Mouse (Mus musculus): ENCODE results near the gene Galns. TPM values are rescaled to one million over a fixed set of nuclear protein-coding genes. Genes with fewer than 3 reads are reported as not detected.

Gene Galns
- polyA plus RNA-seq, 1 experiment from 2014 or later, result 5.4 TPM

- H3K9me3 ChIP-seq, result no peaks in the 10 kb centered on the region
- peaks cover 20% of the 10 kb centered on the region for H3K4me1 ChIP-seq (replicated peaks)
- H3K9ac ChIP-seq, result no peak overlapping the region
- no peak overlapping the region for H3K27ac ChIP-seq
- no peak for ATAC-seq (ENCODE audit: low FRiP score)
- H3K36me3 ChIP-seq, result peaks cover 60% of the 10 kb centered on the region
- no peak overlapping the region for H3K4me2 ChIP-seq
- no peaks in the 10 kb centered on the region for H3K27me3 ChIP-seq
- 19% methylated on average over 10 of the region's 10 CpGs for whole genome bisulfite sequencing
- no peak overlapping the region for H3K4me3 ChIP-seq
Measured at GRCm38 (mm10) chr8:122629388-122629787, 18.1 kb upstream of the Galns start.

DNA sequence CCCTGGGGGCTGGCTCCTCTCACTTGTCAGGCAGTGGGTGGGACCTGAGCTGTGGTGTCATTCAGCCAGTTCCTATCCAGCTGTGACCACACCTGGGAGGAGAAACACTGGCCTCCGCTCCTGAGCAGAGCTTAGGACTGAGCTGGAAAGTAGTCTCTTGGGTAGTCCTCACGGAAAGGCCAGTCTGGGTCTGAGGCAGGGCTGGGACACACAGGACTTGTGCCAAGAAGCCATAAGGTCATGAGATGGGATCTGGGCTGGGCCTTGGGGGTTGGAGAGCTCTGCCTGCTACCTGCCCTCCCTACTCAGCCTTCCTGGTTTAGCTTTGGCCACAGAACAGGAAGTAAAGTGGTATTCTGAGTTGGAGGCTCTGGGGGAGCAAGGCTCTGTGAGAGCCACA is 15.6 kb upstream of the Galns start:
- peaks cover 27% of the 10 kb centered on the region for H3K4me1 ChIP-seq (replicated peaks)
- H3K27me3 ChIP-seq, result no peaks in the 10 kb centered on the region
- peaks cover 35% of the 10 kb centered on the region for H3K36me3 ChIP-seq
- WGBS, result 81% methylated on average over 2 of the region's 2 CpGs
- no peak overlapping the region for H3K9ac ChIP-seq
- H3K4me2 ChIP-seq, result no peak overlapping the region
- H3K27ac ChIP-seq, result no peak overlapping the region
- H3K9me3 ChIP-seq, result no peaks in the 10 kb centered on the region
- ATAC-seq (ENCODE audit: low FRiP score), result no peak
- H3K4me3 ChIP-seq, result no peak overlapping the region

- H3K4me2 ChIP-seq, result no peak overlapping the region
- H3K4me1 ChIP-seq (replicated peaks), result peaks cover 26% of the 10 kb centered on the region
- H3K27ac ChIP-seq, result 0 out of 2 replicates have a peak overlapping the region, but pooled peaks have one; percentile 62
- no peak overlapping the region for H3K9ac ChIP-seq
- 87% methylated on average over 9 of the region's 9 CpGs for WGBS
- no peak overlapping the region for H3K4me3 ChIP-seq
- H3K27me3 ChIP-seq, result no peaks in the 10 kb centered on the region
- peaks cover 31% of the 10 kb centered on the region for H3K36me3 ChIP-seq
- no peaks in the 10 kb centered on the region for H3K9me3 ChIP-seq
- ATAC-seq (ENCODE audit: low FRiP score), result no peak
Measured at GRCm38 (mm10) chr8:122625811-122626210, 14.5 kb upstream of the Galns start.

- Histone ChIP-seq H3K27ac (no peak overlapping the region), H3K36me3 (peaks cover 21% of the 10 kb centered on the region), H3K4me3 (no peak overlapping the region), H3K9me3 (no peaks in the 10 kb centered on the region), H3K4me2 (no peak overlapping the region), H3K4me1 (replicated peaks) (peaks cover 24% of the 10 kb centered on the region), H3K9ac (no peak overlapping the region), H3K27me3 (no peaks in the 10 kb centered on the region)
- no peak for ATAC-seq (ENCODE audit: low FRiP score)
- WGBS, result 73% methylated on average over 5 of the region's 5 CpGs
Measured at GRCm38 (mm10) chr8:122624653-122625052, 13.4 kb upstream of the Galns start.

GRCm38 (mm10) chr8:122623844-122624642 is 12.8 kb upstream of the Galns start:
- H3K4me3 ChIP-seq, result no peak overlapping the region
- H3K9me3 ChIP-seq, result no peaks in the 10 kb centered on the region
- no peak overlapping the region; the same call in 1 of the 2 replicates for H3K9ac ChIP-seq
- peaks cover 26% of the 10 kb centered on the region for H3K4me1 ChIP-seq (replicated peaks)
- H3K36me3 ChIP-seq, result peaks cover 15% of the 10 kb centered on the region
- no peaks in the 10 kb centered on the region for H3K27me3 ChIP-seq
- no peak for ATAC-seq (ENCODE audit: low FRiP score)
- 90% methylated on average over 17 of the region's 17 CpGs for WGBS
- no peak overlapping the region for H3K4me2 ChIP-seq
- H3K27ac ChIP-seq, result 0 out of 2 replicates have a peak overlapping the region, but pooled peaks have one; percentile 4

DNA sequence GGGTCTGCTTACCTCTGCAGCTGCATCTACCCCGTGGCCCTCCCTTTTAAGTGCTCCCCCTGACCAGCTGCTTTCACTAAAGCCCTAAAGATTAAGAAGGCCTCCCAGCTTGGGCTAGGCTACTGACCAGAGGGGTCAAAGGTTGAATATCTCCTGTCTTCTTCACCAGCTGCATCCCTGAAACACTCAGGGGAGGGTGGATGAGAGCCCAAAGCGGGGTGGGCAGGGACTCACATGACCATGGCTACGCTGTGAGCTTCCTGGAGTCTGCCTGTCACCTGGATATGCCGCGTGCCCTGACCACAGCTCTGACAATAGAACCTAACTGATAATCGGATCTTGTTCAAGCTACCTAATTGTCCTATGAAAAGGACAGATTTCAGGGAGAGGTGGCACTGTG is 11.5 kb upstream of the Galns start, which contains the start of gene Pabpn1l:
TSS of gene Pabpn1l (minus strand) at position 13 of the 400 bp plus-strand sequence.
- 0 out of 2 replicates have a peak, but pooled peaks cover 2% of the 10 kb centered on the region for H3K36me3 ChIP-seq
- no peak within 1 kb of the TSS for H3K4me2 ChIP-seq
- no peaks in the 10 kb centered on the region for H3K9me3 ChIP-seq
- H3K4me1 ChIP-seq (replicated peaks), result peaks cover 35% of the 10 kb centered on the region
- WGBS, result 76% methylated on average over 6 of the region's 6 CpGs
- no peak within 1 kb of the TSS for H3K4me3 ChIP-seq
- ATAC-seq (ENCODE audit: low FRiP score), result no peak
- no peak within 1 kb of the TSS for H3K9ac ChIP-seq
- no peak within 1 kb of the TSS for H3K27ac ChIP-seq
- H3K27me3 ChIP-seq, result no peaks in the 10 kb centered on the region

DNA sequence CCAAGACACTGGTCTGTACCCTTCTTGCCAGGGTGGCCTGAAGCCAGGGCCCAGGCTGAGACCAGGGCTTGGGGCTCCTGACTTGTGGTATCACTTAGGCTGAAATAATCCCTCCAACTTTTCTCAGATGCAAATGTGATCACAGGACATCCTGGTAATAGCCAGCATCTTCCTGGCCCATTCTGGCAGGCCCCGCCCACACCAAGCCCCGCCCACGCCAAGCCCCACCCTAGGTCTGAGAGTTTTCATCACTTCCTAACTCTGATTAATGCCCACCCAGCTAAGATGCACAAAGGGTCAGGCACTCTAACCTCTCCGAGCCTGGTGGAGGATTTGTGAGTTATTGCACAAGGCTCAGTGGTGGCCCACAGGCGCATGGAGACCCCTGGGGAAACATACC is 9.2 kb upstream of the Galns start:
- Histone ChIP-seq H3K27ac (no peak overlapping the region), H3K9me3 (no peaks in the 10 kb centered on the region), H3K4me3 (no peak overlapping the region), H3K4me1 (replicated peaks) (peaks cover 26% of the 10 kb centered on the region), H3K27me3 (no peaks in the 10 kb centered on the region), H3K9ac (no peak overlapping the region), H3K36me3 (peaks cover 6% of the 10 kb centered on the region), H3K4me2 (no peak overlapping the region)
- ATAC-seq (ENCODE audit: low FRiP score), result no peak
- WGBS, result 54% methylated on average over 5 of the region's 5 CpGs

DNA sequence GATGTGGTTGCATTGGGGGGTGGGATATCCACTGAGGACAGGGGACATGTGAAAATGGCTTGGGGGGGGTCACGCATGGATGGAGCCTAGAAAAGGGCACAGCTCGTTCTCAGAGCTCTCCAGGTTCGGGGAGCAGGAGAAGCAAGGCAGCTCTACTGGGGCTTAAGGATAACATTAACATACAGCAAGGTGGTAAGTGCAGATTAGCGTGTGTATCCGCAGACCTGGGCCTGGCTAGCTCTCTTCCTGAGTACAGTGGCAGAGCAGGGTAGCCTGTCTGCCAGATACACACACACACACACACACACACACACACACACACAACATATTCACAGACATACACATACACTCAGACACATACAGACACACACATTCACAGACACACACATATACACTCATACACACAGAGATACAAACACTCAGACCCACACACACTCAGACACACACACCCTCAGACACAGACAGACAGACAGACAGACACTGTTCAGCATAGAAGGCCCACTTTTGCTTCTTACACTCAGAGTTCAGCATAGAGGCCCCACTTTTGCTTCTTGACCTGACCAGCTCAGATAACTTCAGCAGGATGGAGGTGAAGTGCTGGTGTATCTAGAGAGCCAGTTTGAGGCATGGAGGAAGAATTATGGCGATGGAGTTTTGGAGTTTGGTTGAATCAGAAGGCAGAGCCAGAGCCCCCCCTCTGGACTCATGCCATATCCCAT is 7.6 kb upstream of the Galns start:
- H3K9me3 ChIP-seq, result no peaks in the 10 kb centered on the region
- H3K4me2 ChIP-seq, result no peak overlapping the region
- H3K36me3 ChIP-seq, result peaks cover 17% of the 10 kb centered on the region
- no peak for ATAC-seq (ENCODE audit: low FRiP score)
- H3K4me3 ChIP-seq, result no peak overlapping the region
- no peak overlapping the region for H3K27ac ChIP-seq
- 72% methylated on average over 6 of the region's 6 CpGs for WGBS
- H3K27me3 ChIP-seq, result no peaks in the 10 kb centered on the region
- peaks cover 19% of the 10 kb centered on the region for H3K4me1 ChIP-seq (replicated peaks)
- peak overlapping the region; percentile 2 for H3K9ac ChIP-seq

- H3K4me2 ChIP-seq, result no peak overlapping the region
- peaks cover 22% of the 10 kb centered on the region for H3K36me3 ChIP-seq
- no peaks in the 10 kb centered on the region for H3K27me3 ChIP-seq
- no peaks in the 10 kb centered on the region for H3K9me3 ChIP-seq
- ATAC-seq (ENCODE audit: low FRiP score), result 0 out of 2 replicates have a peak, but pooled peaks have one; percentile 29
- H3K4me3 ChIP-seq, result no peak overlapping the region
- WGBS, result 32% methylated on average over 5 of the region's 7 CpGs
- H3K27ac ChIP-seq, result peak overlapping the region; percentile 9; the same call in 1 of the 2 replicates
- peaks cover 18% of the 10 kb centered on the region for H3K4me1 ChIP-seq (replicated peaks)
- peak overlapping the region; percentile 2; the same call in 1 of the 2 replicates for H3K9ac ChIP-seq
Measured at GRCm38 (mm10) chr8:122617947-122618546, 6.8 kb upstream of the Galns start.

DNA sequence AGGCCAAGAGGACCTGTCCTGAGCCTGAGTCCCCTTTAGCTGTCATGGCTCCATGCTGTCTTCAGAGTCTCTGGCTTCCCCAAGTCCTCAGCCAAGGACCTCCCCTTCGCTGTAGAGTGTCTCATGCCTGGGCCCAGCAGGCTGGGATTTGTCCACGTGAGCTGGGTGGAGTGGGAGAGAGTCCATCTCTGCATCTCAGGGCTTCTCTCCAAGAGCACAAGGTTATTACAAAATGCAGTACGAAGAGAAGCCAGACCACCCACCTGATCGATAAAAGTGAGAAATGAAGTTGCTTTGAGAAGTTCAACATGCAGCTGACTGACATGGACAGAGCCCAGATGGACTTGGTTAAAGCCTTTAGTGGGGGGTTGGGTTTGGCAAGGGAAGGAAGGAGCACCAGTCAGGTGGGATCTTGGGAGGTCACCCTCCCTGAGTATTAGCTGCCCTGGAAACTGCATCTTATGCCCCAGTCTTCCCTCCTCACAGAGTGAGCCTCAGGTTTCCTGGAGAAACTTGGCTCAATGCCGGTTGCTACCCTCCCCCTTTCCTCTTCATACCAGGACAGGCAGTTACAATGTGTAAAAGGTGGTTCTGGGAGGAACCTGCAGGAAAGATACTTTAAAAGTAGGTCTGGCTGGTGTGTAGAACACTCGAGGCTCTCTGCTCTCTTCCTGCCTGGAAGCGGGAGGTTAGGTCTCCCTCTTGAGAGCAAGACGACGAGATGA is 5.1 kb upstream of the Galns start:
- 78% methylated on average over 9 of the region's 9 CpGs for WGBS
- Histone ChIP-seq H3K36me3 (peaks cover 22% of the 10 kb centered on the region), H3K4me1 (replicated peaks) (peaks cover 31% of the 10 kb centered on the region), H3K4me3 (no peak overlapping the region), H3K4me2 (no peak overlapping the region), H3K27ac (no peak overlapping the region), H3K9ac (0 out of 2 replicates have a peak overlapping the region, but pooled peaks have one; percentile 2), H3K27me3 (no peaks in the 10 kb centered on the region), H3K9me3 (no peaks in the 10 kb centered on the region)
- ATAC-seq (ENCODE audit: low FRiP score), result no peak

- Histone ChIP-seq H3K9me3 (no peaks in the 10 kb centered on the region), H3K36me3 (peaks cover 19% of the 10 kb centered on the region), H3K4me1 (replicated peaks) (peaks cover 24% of the 10 kb centered on the region), H3K27ac (peak overlapping the region; percentile 80), H3K4me2 (peak overlapping the region; percentile 88), H3K4me3 (peak overlapping the region; percentile 77), H3K27me3 (no peaks in the 10 kb centered on the region), H3K9ac (peak overlapping the region; percentile 81)
- WGBS, result 3% methylated on average over 20 of the region's 20 CpGs
- 0 out of 2 replicates have a peak, but pooled peaks have one; percentile 3 for ATAC-seq (ENCODE audit: low FRiP score)
Measured at GRCm38 (mm10) chr8:122610612-122611277, 518 bp downstream of the Galns start.

Measured in hindbrain, embryonic 13.5 days (tissue).